Comparison of ENCODE assay signal across 1 mouse cellular context in genomic region chr6:113377172-113377495, GRCm38 (mm10).
TF ChIP-seq lines count a peak whose summit lies in the region.

No protein-coding gene starts in this region.

TF ChIP-seq in CH12.LX, 34 proteins besides CTCF, POLR2A, EP300 and RAD21 (continued from another document):
- no peak for TF ChIP-seq RCOR1 (conservative IDR thresholded peaks at IDR 0.05; ENCODE audit: low read depth, low read length)
- TF ChIP-seq KAT2A (IDR thresholded peaks at IDR 0.05; ENCODE audit: insufficient replicate concordance, low read length), result no peak
- no peak for TF ChIP-seq JUN (IDR thresholded peaks at IDR 0.05; ENCODE audit: insufficient read depth, low read depth, low read length)
- no peak for TF ChIP-seq MAFK (IDR thresholded peaks at IDR 0.05; ENCODE audit: insufficient replicate concordance, low read length)
- no peak for TF ChIP-seq E2F4 (IDR thresholded peaks at IDR 0.05; ENCODE audit: insufficient replicate concordance, low read depth, low read length)
- TF ChIP-seq NELFE (IDR thresholded peaks at IDR 0.05; ENCODE audit: low read depth, low read length), result peak; percentile 77
- TF ChIP-seq TBP (conservative IDR thresholded peaks at IDR 0.05; ENCODE audit: low read depth, low read length), result peak; percentile 72; the same call in 1 of the 2 replicates
- TF ChIP-seq ZNF384 (IDR thresholded peaks at IDR 0.05; ENCODE audit: low read depth, low read length), result no peak
- no peak for TF ChIP-seq UBTF (IDR thresholded peaks at IDR 0.05; ENCODE audit: low read depth, low read length)
- TF ChIP-seq JUND (conservative IDR thresholded peaks at IDR 0.05; ENCODE audit: low read depth, low read length), result no peak
- no peak for TF ChIP-seq USF1 (IDR thresholded peaks at IDR 0.05; ENCODE audit: low read depth, low read length)
- TF ChIP-seq PAX5 (IDR thresholded peaks at IDR 0.05; ENCODE audit: low read length), result no peak
- TF ChIP-seq TCF12 (IDR thresholded peaks at IDR 0.05; ENCODE audit: low read depth, low read length), result 0 out of 2 replicates have a peak, but pooled peaks have one; percentile 47
